Mouse (Mus musculus) macrophage (primary cell): ENCODE data around the gene Rai1. TPM values are rescaled to one million over a fixed set of nuclear protein-coding genes. Genes with fewer than 3 reads are reported as not detected.

Experiments used
- H3K27ac ChIP-seq: fragments of 350-480 bp; formaldehyde crosslinking; 2 replicates; pipeline ENCODE4 v1.9.0; 2021
- H3K36me3 ChIP-seq: fragments of 350-480 bp; formaldehyde crosslinking; 2 replicates; pipeline ENCODE4 v1.9.0; 2021; ENCODE audit errors: inconsistent target
- H3K4me3 ChIP-seq: fragments of 350-480 bp; formaldehyde crosslinking; 2 replicates; pipeline ENCODE4 v1.9.0; 2021; ENCODE audit errors: inconsistent target
- H3K79me2 ChIP-seq: fragments of 350-480 bp; formaldehyde crosslinking; 2 replicates; pipeline ENCODE4 v1.9.0; 2021; ENCODE audit errors: inconsistent target
- WGBS: methylation state at CpG from one replicate; pipeline ENCODE4 v1.1.7; 2026; ENCODE audit warnings: inconsistent platforms; ENCODE audit not compliant: missing documents; 5-methylcytosine and 5-hydroxymethylcytosine counted together
- polyA plus RNA-seq: library from polyadenylated mRNA; stranded (reverse); fragments of 250-400 nt; gene quantifications from 3 replicates; pipeline ENCODE4 v1.2.4, GENCODE M21; 2018; ENCODE audit warnings: inconsistent platforms

Rai1 gene
- polyA plus RNA-seq, 1 experiment from 2014 or later = 10.5 TPM

DNA sequence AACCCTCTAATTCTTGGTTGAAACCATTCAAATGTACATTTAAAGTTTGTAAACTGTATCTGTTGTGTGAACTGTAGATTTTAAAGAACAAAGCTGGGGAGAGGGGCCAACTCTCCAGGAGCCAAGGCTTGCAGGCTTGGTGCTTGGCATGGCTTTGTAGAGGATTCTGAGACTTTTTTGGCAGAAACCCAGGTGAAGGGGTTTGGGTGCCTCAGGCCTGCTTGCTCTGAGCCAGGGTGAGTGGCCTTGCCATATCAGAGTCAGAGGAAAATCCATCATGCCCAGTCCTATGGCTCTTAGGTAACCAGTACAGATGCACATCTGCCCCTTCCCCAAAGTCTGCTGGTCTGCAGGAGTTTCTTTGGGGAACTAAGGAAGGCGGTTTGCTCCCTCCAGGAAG lies 121.1 kb downstream of the Rai1 start:
- Histone ChIP-seq H3K36me3 (no peaks in the 10 kb centered on the region), H3K79me2 (peaks cover 8% of the 10 kb centered on the region; the same call in 1 of the 2 replicates), H3K4me3 (no peak overlapping the region), H3K27ac (no peak overlapping the region)
- 86% methylated on average over 1 of the region's 1 CpGs for WGBS

DNA sequence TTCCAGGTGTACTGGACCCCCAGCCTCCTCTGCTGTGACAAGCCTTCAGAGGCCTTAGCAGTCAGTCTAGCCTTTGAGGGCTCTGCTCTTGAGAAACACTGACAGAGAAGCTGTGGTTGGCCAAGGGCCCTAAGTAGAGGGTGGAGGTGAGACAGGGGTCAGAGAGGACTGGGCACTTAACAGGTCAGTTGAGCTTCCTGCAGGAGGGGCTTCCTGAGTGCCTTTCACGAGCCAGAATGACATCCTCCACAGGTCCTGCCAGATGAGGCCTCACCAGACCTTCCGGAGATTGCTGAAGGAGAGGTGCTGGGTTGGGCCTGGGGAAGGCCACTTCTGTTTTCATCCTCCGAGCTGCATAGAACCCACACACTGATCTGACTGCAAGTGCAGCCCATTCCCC lies 123.7 kb downstream of the Rai1 start:
- Histone ChIP-seq H3K79me2 (no peaks in the 10 kb centered on the region), H3K4me3 (no peak overlapping the region), H3K27ac (no peak overlapping the region), H3K36me3 (no peaks in the 10 kb centered on the region)
- WGBS = 72% methylated on average over 3 of the region's 3 CpGs

- no peaks in the 10 kb centered on the region for H3K79me2 ChIP-seq
- H3K27ac ChIP-seq = no peak overlapping the region
- WGBS = 92% methylated on average over 13 of the region's 13 CpGs
- no peaks in the 10 kb centered on the region for H3K36me3 ChIP-seq
- no peak overlapping the region for H3K4me3 ChIP-seq
Observed at GRCm38 (mm10) chr11:60229821-60230220, 125.0 kb downstream of the Rai1 start.

DNA sequence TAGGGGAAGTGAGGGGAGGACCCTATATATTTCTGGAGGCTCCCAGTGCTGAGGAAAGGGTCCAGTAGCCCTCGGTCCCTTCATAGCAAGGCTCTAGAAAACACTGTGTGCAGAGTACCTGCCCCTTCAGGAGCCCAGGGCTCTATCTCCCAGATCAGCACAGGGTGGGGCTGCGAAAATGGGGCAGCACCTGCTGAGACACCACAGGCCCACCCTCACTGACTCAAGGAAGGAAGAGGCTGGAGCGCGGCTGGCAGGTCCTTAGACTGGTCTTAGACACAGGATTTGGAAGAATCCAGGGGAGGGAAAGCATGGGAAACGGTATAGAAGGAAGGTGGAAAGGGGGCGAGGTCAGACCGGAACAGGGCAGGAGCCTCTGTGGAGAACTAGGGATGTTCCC lies 125.7 kb downstream of the Rai1 start:
- H3K27ac ChIP-seq = no peak overlapping the region
- no peaks in the 10 kb centered on the region for H3K79me2 ChIP-seq
- no peak overlapping the region for H3K4me3 ChIP-seq
- H3K36me3 ChIP-seq = no peaks in the 10 kb centered on the region
- WGBS = 90% methylated on average over 7 of the region's 7 CpGs

- no peaks in the 10 kb centered on the region for H3K79me2 ChIP-seq
- no peak overlapping the region for H3K27ac ChIP-seq
- no peak overlapping the region for H3K4me3 ChIP-seq
- no peaks in the 10 kb centered on the region for H3K36me3 ChIP-seq
- 100% methylated on average over 3 of the region's 3 CpGs for WGBS
Observed at GRCm38 (mm10) chr11:60231326-60231725, 126.5 kb downstream of the Rai1 start.

GRCm38 (mm10) chr11:60231951-60232350 lies 127.1 kb downstream of the Rai1 start:
- no peak overlapping the region for H3K27ac ChIP-seq
- no peaks in the 10 kb centered on the region for H3K36me3 ChIP-seq
- no peaks in the 10 kb centered on the region for H3K79me2 ChIP-seq
- 79% methylated on average over 4 of the region's 4 CpGs for WGBS
- no peak overlapping the region for H3K4me3 ChIP-seq

DNA sequence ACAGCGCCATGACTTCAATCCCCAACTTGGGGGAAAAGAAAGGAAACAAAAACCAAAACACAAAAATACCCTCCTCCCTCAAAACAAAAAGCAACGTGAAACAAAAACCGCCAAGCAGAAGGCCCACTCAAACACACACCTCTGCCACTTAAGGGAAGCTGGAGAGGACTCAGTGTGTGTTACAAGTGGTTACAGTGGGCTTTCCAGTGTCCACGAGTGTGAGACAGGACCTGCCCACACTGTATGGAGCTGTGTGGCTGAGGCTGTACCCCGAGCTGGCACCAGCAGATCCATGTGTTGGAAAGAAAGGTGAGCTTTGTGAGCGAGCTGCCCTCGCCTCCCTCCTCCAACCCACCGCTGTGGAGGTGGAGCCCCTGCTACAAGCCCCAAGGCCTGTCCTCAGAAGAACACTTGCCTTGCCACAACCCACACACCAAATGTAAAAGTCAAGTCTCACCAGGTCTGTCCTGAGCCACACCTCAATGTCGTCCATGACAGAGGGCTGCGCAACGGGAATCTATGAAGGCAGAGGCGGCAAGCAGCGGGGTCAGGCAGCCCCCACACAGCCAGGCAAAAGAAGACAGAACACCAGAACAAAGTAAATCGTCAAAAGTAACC lies 127.7 kb downstream of the Rai1 start:
- Histone ChIP-seq H3K4me3 (no peak overlapping the region), H3K79me2 (no peaks in the 10 kb centered on the region), H3K27ac (no peak overlapping the region), H3K36me3 (no peaks in the 10 kb centered on the region)
- 91% methylated on average over 13 of the region's 14 CpGs for WGBS

DNA sequence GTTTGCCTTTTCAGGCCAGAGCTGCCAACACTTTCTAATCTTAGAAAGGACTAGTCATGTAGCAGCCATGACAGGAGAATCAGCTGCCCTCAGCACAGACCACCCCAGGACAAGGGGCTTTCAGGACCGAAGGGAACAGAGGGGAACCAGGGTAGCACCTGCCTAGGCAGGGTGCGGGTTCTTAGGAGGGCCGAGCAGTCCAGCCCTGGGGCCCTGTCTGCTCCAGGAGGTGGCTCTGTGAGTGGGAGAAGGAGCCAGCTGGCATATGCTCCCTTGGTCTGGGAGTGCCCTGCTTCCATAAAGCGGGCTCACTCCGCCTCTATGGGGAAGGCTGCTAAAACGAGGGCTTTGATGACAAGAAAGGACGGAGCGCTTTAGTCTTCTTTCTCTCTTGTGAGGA lies 128.4 kb downstream of the Rai1 start:
- Histone ChIP-seq H3K4me3 (no peak overlapping the region), H3K79me2 (no peaks in the 10 kb centered on the region), H3K36me3 (no peaks in the 10 kb centered on the region), H3K27ac (no peak overlapping the region)
- 87% methylated on average over 8 of the region's 8 CpGs for WGBS

- Histone ChIP-seq H3K4me3 (no peak overlapping the region), H3K27ac (no peak overlapping the region), H3K36me3 (no peaks in the 10 kb centered on the region), H3K79me2 (no peaks in the 10 kb centered on the region)
- WGBS = 91% methylated on average over 5 of the region's 5 CpGs
Observed at GRCm38 (mm10) chr11:60235351-60235750, 130.5 kb downstream of the Rai1 start.

DNA sequence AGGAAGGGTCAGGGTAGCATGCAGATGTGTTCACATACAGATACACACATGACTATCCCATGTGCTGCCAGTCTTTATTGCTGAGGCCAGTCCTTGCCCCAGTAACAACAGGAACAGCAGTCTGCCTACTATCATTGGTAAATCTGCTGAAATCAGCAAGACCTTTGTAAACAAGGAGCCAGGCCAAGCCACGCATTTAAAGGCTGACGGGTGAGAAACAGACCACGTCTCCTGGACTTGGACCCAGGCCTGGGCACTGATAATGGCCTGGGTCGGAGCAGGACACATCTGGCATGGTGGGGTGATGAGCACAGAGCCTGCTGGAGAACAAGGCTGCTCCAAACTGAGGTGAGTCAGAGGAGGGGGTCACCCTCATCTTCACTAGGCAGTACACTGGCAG lies 135.7 kb downstream of the Rai1 start:
- 97% methylated on average over 4 of the region's 4 CpGs for WGBS
- H3K4me3 ChIP-seq = no peak overlapping the region

GRCm38 (mm10) chr11:60244503-60245143 lies 139.8 kb downstream of the Rai1 start:
- 89% methylated on average over 10 of the region's 11 CpGs for WGBS
- no peak overlapping the region for H3K4me3 ChIP-seq
- no peaks in the 10 kb centered on the region for H3K79me2 ChIP-seq
- no peak overlapping the region for H3K27ac ChIP-seq
- H3K36me3 ChIP-seq = no peaks in the 10 kb centered on the region

More for the DNA sequence above, 135.7 kb downstream of the Rai1 start:
- Histone ChIP-seq H3K79me2 (no peaks in the 10 kb centered on the region), H3K27ac (no peak overlapping the region), H3K36me3 (no peaks in the 10 kb centered on the region)

DNA sequence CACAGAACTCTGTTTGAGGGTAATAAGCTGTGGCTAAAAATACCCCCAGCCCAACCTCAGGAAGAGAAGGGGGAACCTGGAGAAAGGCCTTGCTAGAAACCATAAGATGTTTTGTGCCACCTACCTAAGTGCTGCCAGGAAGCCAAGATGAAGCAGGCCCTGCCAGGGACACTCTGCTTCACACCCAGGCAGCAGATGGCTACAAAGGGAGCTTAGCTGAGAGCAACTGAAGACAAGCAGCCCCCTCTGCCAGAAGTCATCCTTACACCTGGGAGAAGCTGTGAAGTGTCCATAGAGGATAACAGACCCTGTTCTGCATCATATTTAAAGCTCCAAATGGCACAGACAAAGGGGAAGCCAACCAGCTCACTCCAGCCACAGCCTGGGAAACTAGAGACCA lies 141.3 kb downstream of the Rai1 start:
- H3K36me3 ChIP-seq = no peaks in the 10 kb centered on the region
- H3K4me3 ChIP-seq = no peak overlapping the region
- H3K27ac ChIP-seq = no peak overlapping the region
- H3K79me2 ChIP-seq = no peaks in the 10 kb centered on the region

GRCm38 (mm10) chr11:60247753-60248550 lies 143.1 kb downstream of the Rai1 start:
- Histone ChIP-seq H3K79me2 (no peaks in the 10 kb centered on the region), H3K36me3 (no peaks in the 10 kb centered on the region), H3K27ac (no peak overlapping the region), H3K4me3 (no peak overlapping the region)
- 53% methylated on average over 4 of the region's 5 CpGs for WGBS
